Mouse (Mus musculus): Measurements from ENCODE around the gene Psma7. TPM values are rescaled to one million over a fixed set of nuclear protein-coding genes. Genes with fewer than 3 reads are reported as not detected.

The Psma7 gene
- total RNA-seq, 1 experiment from 2014 or later = 301 TPM

GRCm38 (mm10) chr2:180050986-180051385 lies 8.8 kb upstream of the Psma7 start:
- peak; percentile 78 to 84 for ATAC-seq (replicated peaks in 1 of 2; ENCODE audit: insufficient read depth in 1 of 2, low FRiP score in 2 of 2, low TSS enrichment in 1 of 2, low read depth in 1 of 2, poor library complexity in 2 of 2, severe bottlenecking in 2 of 2)

- no peak for ATAC-seq (replicated peaks in 1 of 2; ENCODE audit: insufficient read depth in 1 of 2, low FRiP score in 2 of 2, low TSS enrichment in 1 of 2, low read depth in 1 of 2, poor library complexity in 2 of 2, severe bottlenecking in 2 of 2)
Measured at GRCm38 (mm10) chr2:180047980-180048635, 5.9 kb upstream of the Psma7 start.

DNA sequence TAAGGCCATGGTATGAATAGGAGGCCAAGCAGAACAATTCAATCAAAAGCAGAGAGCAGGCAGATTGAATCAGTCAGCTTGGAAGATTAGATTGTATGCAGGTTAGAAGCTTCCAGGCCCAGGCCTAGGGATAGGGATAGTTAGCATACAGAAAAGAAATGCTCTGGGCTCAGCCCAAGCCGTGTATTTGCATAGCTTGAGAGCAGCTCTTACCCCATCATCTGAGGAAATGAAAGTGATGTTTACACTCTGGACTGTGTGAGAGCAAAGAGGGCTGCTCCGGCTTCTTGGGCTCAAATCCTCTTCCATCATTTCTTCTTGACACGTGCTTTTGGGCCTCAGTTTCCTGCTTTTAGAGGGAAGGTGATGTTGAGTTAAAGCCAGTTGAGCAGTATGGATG lies 5.3 kb upstream of the Psma7 start:
- ATAC-seq (replicated peaks in 1 of 2; ENCODE audit: insufficient read depth in 1 of 2, low FRiP score in 2 of 2, low TSS enrichment in 1 of 2, low read depth in 1 of 2, poor library complexity in 2 of 2, severe bottlenecking in 2 of 2) = no peak

- peak in 1 of 2 experiments; percentile 33; a peak in 2 of 4 replicates for ATAC-seq (replicated peaks in 1 of 2; ENCODE audit: insufficient read depth in 1 of 2, low FRiP score in 2 of 2, low TSS enrichment in 1 of 2, low read depth in 1 of 2, poor library complexity in 2 of 2, severe bottlenecking in 2 of 2)
Measured at GRCm38 (mm10) chr2:180045283-180045682, 3.0 kb upstream of the Psma7 start.

DNA sequence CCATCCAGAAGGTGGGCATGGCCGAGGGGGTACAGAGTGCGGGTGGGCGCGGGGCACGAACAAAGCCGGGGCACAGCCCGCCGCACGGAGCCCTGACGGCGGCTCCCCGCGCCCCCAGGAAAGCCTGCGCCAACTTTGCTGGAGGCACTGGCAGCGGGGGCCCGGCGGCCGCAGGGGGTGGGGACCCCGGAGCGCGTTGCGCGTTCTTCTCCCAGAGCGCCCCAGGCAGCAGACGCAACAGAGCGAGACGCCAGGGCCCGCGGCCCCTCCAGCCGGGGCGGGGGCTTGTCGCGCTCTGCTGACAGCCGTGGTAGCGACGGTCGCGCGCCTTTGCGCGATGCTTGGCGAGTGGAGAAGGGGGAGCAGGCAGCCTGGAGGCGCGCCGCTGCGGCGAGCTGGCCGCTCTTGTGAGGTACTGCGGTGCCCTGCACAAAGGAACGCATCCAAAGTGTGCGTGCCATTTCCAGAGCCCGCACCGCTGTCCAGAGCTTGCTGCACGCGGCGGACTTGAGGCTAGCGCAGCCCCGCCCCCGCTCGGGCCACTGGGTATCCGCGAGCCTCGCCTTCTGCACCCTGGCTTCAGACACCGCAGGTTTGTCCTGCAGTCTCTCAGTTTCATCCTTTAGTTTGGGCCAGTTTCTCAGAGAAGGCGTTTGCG lies 754 bp upstream of the Psma7 start:
- 0 out of 4 replicates have a peak, but pooled peaks of 1 of the 2 experiments have one; percentile 3 for ATAC-seq (replicated peaks in 1 of 2; ENCODE audit: insufficient read depth in 1 of 2, low FRiP score in 2 of 2, low TSS enrichment in 1 of 2, low read depth in 1 of 2, poor library complexity in 2 of 2, severe bottlenecking in 2 of 2)

- peak in 1 of 2 experiments; percentile 11; a peak in 2 of 4 replicates for ATAC-seq (replicated peaks in 1 of 2; ENCODE audit: insufficient read depth in 1 of 2, low FRiP score in 2 of 2, low TSS enrichment in 1 of 2, low read depth in 1 of 2, poor library complexity in 2 of 2, severe bottlenecking in 2 of 2)
Measured at GRCm38 (mm10) chr2:180041577-180042255, 517 bp downstream of the Psma7 start.

DNA sequence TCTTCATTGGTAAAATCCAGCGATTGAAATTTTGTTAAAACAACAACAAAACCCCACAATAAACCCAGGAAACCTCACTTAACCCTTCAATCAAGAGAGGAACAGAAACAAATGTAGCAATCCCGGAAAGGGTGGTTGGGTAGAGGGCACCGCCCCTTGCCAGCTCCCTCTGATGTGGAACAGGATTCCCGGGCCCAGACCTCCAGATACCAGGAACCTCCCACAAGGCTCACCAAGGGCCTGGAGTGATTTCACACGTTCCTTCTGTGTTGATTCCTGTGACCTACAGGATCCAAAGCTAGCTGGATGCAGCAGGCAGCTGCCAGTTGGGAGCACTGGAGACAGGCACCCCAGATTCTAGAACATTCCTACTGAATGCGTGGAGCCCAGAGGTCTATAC lies 1.8 kb downstream of the Psma7 start:
- no peak for ATAC-seq (replicated peaks in 1 of 2; ENCODE audit: insufficient read depth in 1 of 2, low FRiP score in 2 of 2, low TSS enrichment in 1 of 2, low read depth in 1 of 2, poor library complexity in 2 of 2, severe bottlenecking in 2 of 2)

DNA sequence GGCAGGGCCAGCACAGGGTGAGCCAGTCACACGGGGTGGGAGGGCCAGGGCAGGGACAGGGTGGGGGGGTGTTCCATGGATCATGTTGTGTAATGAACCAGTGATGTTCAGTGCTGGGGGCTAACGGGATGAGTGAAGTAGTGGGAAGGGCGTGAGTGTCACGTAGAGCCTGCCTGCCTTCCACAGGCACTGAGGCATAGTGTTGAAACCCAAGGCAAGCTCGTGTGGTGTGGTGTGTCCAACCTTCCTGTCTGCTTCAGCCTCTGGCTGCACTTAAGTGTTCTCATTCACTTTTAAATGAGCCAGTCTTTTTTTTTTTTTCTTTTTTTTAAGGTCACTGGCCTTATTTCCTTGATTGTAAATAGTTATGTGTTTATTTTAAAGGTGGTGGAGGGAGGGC lies 7.5 kb downstream of the Psma7 start:
- no peak for ATAC-seq (replicated peaks in 1 of 2; ENCODE audit: insufficient read depth in 1 of 2, low FRiP score in 2 of 2, low TSS enrichment in 1 of 2, low read depth in 1 of 2, poor library complexity in 2 of 2, severe bottlenecking in 2 of 2)

- ATAC-seq (replicated peaks in 1 of 2; ENCODE audit: insufficient read depth in 1 of 2, low FRiP score in 2 of 2, low TSS enrichment in 1 of 2, low read depth in 1 of 2, poor library complexity in 2 of 2, severe bottlenecking in 2 of 2) = no peak; a peak in 1 of 4 replicates
Measured at GRCm38 (mm10) chr2:180033956-180034355, 8.3 kb downstream of the Psma7 start.

GRCm38 (mm10) chr2:180032925-180033324 lies 9.3 kb downstream of the Psma7 start:
- peak; percentile 63 to 74 for ATAC-seq (replicated peaks in 1 of 2; ENCODE audit: insufficient read depth in 1 of 2, low FRiP score in 2 of 2, low TSS enrichment in 1 of 2, low read depth in 1 of 2, poor library complexity in 2 of 2, severe bottlenecking in 2 of 2)

- ATAC-seq (replicated peaks in 1 of 2; ENCODE audit: insufficient read depth in 1 of 2, low FRiP score in 2 of 2, low TSS enrichment in 1 of 2, low read depth in 1 of 2, poor library complexity in 2 of 2, severe bottlenecking in 2 of 2) = no peak
Measured at GRCm38 (mm10) chr2:180031270-180031669, 11.0 kb downstream of the Psma7 start.

- ATAC-seq (replicated peaks in 1 of 2; ENCODE audit: insufficient read depth in 1 of 2, low FRiP score in 2 of 2, low TSS enrichment in 1 of 2, low read depth in 1 of 2, poor library complexity in 2 of 2, severe bottlenecking in 2 of 2) = no peak
Measured at GRCm38 (mm10) chr2:180027768-180028167, 14.5 kb downstream of the Psma7 start.

GRCm38 (mm10) chr2:180025861-180026200 lies 16.4 kb downstream of the Psma7 start:
- no peak for ATAC-seq (replicated peaks in 1 of 2; ENCODE audit: insufficient read depth in 1 of 2, low FRiP score in 2 of 2, low TSS enrichment in 1 of 2, low read depth in 1 of 2, poor library complexity in 2 of 2, severe bottlenecking in 2 of 2)

DNA sequence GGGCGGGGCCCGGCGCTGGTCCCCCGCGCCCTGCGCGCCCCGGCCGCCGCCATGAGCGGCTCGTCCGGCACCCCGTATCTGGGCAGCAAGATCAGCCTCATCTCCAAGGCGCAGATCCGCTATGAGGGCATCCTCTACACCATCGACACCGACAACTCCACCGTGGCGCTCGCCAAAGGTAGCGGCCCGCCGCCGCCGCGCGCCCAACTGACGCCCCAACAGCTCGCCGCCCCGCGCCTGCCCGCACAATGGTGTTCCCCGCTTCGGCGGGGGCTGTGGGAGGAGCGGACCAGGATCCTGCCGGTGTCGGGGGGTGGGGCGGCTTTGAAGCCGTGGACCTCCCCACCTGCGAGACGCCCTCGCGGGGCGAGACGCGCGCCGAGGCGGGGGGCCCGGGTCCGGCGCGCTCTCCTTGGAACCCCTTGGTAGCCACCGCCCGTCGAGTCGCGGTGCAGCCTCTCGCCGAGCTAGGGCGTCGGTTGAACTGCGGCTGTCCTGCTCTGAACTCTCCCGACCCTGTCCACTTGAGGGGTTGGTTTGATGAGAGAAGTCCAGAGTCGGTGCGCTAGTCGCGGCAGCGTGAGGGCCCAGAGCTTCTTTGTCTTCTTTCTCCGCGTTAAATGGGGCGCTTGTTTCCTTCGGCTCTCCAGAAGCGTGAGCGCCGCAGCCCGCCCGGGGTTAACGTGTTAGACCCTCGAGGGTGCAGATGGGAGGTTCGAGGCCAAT lies 16.9 kb downstream of the Psma7 start:
- ATAC-seq (replicated peaks in 1 of 2; ENCODE audit: insufficient read depth in 1 of 2, low FRiP score in 2 of 2, low TSS enrichment in 1 of 2, low read depth in 1 of 2, poor library complexity in 2 of 2, severe bottlenecking in 2 of 2) = 0 out of 4 replicates have a peak, but pooled peaks of 1 of the 2 experiments have one; percentile 0

DNA sequence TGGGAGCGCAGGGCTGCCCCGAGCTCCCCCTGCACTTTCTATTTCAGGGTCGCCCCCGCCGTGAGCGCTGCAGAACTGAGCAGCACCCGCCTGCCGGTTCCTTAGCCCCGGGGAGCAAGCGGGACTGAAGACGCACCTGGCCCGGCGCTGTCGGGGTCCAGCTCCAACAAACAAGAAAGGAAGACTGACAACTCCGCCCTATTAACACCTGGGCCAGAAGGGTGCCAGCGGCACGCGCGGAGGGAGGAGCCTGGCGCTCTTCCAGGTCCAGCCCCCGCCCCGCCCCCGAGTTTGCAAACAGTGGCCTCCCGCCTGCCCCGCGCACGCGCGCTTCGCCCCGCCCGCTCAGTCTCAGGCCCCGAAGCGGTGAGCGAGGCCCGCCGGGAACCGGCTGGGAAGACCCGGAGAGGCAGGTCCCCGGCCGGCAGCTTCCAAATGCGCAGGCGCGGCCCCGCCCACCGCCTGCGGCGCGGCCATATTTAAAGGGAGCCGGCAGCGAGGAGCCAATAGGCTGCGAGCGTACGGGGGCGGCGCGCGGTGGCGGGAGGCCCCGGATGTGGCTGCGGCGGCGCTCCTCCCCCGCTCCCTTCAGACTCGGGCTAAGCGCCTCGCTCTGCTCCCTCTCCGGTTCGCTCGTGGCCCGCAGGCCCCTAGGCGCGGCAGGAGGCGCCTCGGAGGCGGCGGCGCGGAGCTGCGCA lies 17.7 kb downstream of the Psma7 start, which contains the start of gene Lsm14b:
Lsm14b (plus strand) TSS at position 587 of the 698 bp plus-strand sequence.
- peak; percentile 85 to 89 for ATAC-seq (replicated peaks in 1 of 2; ENCODE audit: insufficient read depth in 1 of 2, low FRiP score in 2 of 2, low TSS enrichment in 1 of 2, low read depth in 1 of 2, poor library complexity in 2 of 2, severe bottlenecking in 2 of 2)

GRCm38 (mm10) chr2:180022751-180023150 lies 19.5 kb downstream of the Psma7 start:
- ATAC-seq (replicated peaks in 1 of 2; ENCODE audit: insufficient read depth in 1 of 2, low FRiP score in 2 of 2, low TSS enrichment in 1 of 2, low read depth in 1 of 2, poor library complexity in 2 of 2, severe bottlenecking in 2 of 2) = no peak

DNA sequence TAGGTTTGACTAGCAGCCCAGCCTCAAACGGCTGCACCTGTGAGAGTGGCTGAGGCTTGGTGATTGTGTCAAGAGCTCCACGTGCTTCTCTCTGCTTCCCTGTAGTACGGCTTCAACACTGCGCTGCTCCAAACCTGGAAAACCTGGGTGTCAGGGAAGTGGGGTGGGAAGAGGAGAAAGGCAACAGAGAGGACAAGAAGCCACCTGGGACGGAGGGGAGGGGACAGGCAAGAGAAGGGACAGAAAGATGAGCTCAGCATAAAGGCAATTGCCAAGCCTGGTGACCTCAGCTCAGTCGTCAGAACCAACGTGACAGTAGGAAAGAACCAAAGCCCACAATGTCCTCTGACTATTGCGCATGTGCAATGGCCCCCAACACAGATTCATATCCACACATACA lies 21.3 kb downstream of the Psma7 start:
- ATAC-seq (replicated peaks in 1 of 2; ENCODE audit: insufficient read depth in 1 of 2, low FRiP score in 2 of 2, low TSS enrichment in 1 of 2, low read depth in 1 of 2, poor library complexity in 2 of 2, severe bottlenecking in 2 of 2) = no peak
